Mouse (Mus musculus) CD4-positive, CD25-positive, alpha-beta regulatory T cell, adult 9 weeks (primary cell): ENCODE measurements around the gene Basp1. TPM values are rescaled to one million over a fixed set of nuclear protein-coding genes. Genes with fewer than 3 reads are reported as not detected.

Experiments used
- polyA plus RNA-seq: library from polyadenylated mRNA; unstranded; fragments of 100-300 nt; shearing (Covaris generic); gene quantifications from one replicate; pipeline ENCODE4 v1.2.1, GENCODE M21; 2017

Gene Basp1
- polyA plus RNA-seq = not detected

GRCm38 (mm10) chr15:25413378-25413901, at the start of gene Basp1:
Gene Basp1, minus strand, starts transcription at chr15:25413764.

Other genes with a start within 250 kb of the Basp1 start
- gene Myo10, start 208.8 kb upstream of the Basp1 start, polyA plus RNA-seq = 2.8 TPM